Mouse (Mus musculus): ENCODE measurements around the gene Gm10778.
"Not testable (repeated sequence)": the region's sequence is repeated elsewhere in the genome, so short reads cannot be mapped to it uniquely, and the experiment has no call there.

- not testable (repeated sequence) for TF ChIP-seq CTCF, EP300 (IDR thresholded peaks at IDR 0.05; ENCODE audit: low read depth)
Observed at GRCm38 (mm10) chr10:81648803-81649775, at the start of gene Gm10778.
